Mouse (Mus musculus) forebrain, embryonic 10.5 days (tissue): ENCODE results near the gene Rnf157. TPM values are rescaled to one million over a fixed set of nuclear protein-coding genes. Genes with fewer than 3 reads are reported as not detected.
A peak's percentile ranks its signal among the peaks of the same experiment; 100 is the strongest.
"Not testable (repeated sequence)": the region's sequence is repeated elsewhere in the genome, so short reads cannot be mapped to it uniquely, and the experiment has no call there.

ENCODE experiments used
- DNase-seq: peaks from one replicate; pipeline ENCODE4 v3.0.0-alpha.2; 2017; ENCODE audit warnings: low spot score; ENCODE audit errors: extremely low spot score
- H3K27ac ChIP-seq: fragments of 300-500 bp; sonication (generic); 2 replicates; pipeline ENCODE4 v1.5.1; 2016; ENCODE audit warnings: mild to moderate bottlenecking
- H3K27me3 ChIP-seq: fragments of 300-500 bp; sonication (generic); 2 replicates; pipeline ENCODE4 v1.6.1; 2016; ENCODE audit warnings: mild to moderate bottlenecking; ENCODE audit not compliant: poor library complexity, severe bottlenecking
- H3K36me3 ChIP-seq: fragments of 300-500 bp; sonication (generic); replicated peaks from 2 replicates; pipeline ENCODE4 v1.6.1; 2016; ENCODE audit warnings: mild to moderate bottlenecking, moderate library complexity
- H3K4me1 ChIP-seq: fragments of 300-500 bp; sonication (generic); 2 replicates; pipeline ENCODE4 v1.6.1; 2016
- H3K4me3 ChIP-seq: fragments of 300-500 bp; sonication (generic); 2 replicates; pipeline ENCODE4 v1.5.1; 2016; ENCODE audit warnings: mild to moderate bottlenecking, moderate library complexity
- H3K9me3 ChIP-seq: fragments of 300-500 bp; sonication (generic); 2 replicates; pipeline ENCODE4 v1.6.1; 2016; ENCODE audit warnings: mild to moderate bottlenecking, moderate library complexity
- WGBS: fragments of 180-500 bp; shearing (Covaris S2); methylation state at CpG from one replicate; pipeline ENCODE4 v1.1.7; 2016; 5-methylcytosine and 5-hydroxymethylcytosine counted together
- polyA plus RNA-seq: library from polyadenylated mRNA; unstranded; fragments of >200 nt; fragmentation: Nextera tagmentation; extraction: Ambion mirVana; gene quantifications from 2 replicates; pipeline ENCODE4 v1.2.1, GENCODE M21; 2016

Rnf157 gene
- polyA plus RNA-seq, 1 experiment from 2014 or later: 5.7 TPM

- H3K27ac ChIP-seq: no peak overlapping the region
- peaks cover 26% of the 10 kb centered on the region for H3K36me3 ChIP-seq
- no peaks in the 10 kb centered on the region for H3K4me1 ChIP-seq
- no peak for DNase-seq
- H3K4me3 ChIP-seq: no peak overlapping the region
- H3K27me3 ChIP-seq: no peaks in the 10 kb centered on the region
- no peaks in the 10 kb centered on the region for H3K9me3 ChIP-seq
- WGBS: 78% methylated on average over 4 of the region's 4 CpGs
These were observed 12.3 kb downstream of the Rnf157 start for GRCm38 (mm10) chr11:116400560-116400959.

GRCm38 (mm10) chr11:116398348-116398677 lies 14.5 kb downstream of the Rnf157 start:
- 85% methylated on average over 11 of the region's 11 CpGs for WGBS
- H3K36me3 ChIP-seq: peaks cover 12% of the 10 kb centered on the region
- no peaks in the 10 kb centered on the region for H3K9me3 ChIP-seq
- no peak overlapping the region for H3K4me3 ChIP-seq
- no peaks in the 10 kb centered on the region for H3K27me3 ChIP-seq
- H3K27ac ChIP-seq: no peak overlapping the region
- no peak for DNase-seq
- no peaks in the 10 kb centered on the region for H3K4me1 ChIP-seq

GRCm38 (mm10) chr11:116397517-116398347 lies 15.1 kb downstream of the Rnf157 start:
- Histone ChIP-seq H3K36me3 (peaks cover 7% of the 10 kb centered on the region), H3K27ac (no peak overlapping the region), H3K4me3 (no peak overlapping the region), H3K9me3 (no peaks in the 10 kb centered on the region), H3K4me1 (no peaks in the 10 kb centered on the region), H3K27me3 (no peaks in the 10 kb centered on the region)
- 86% methylated on average over 8 of the region's 8 CpGs for WGBS
- no peak for DNase-seq

GRCm38 (mm10) chr11:116396934-116397330 lies 15.9 kb downstream of the Rnf157 start:
- no peaks in the 10 kb centered on the region for H3K9me3 ChIP-seq
- H3K4me1 ChIP-seq: no peaks in the 10 kb centered on the region
- DNase-seq: no peak
- 92% methylated on average over 3 of the region's 3 CpGs for WGBS
- H3K4me3 ChIP-seq: no peak overlapping the region
- H3K36me3 ChIP-seq: peaks cover 7% of the 10 kb centered on the region
- H3K27ac ChIP-seq: no peak overlapping the region
- no peaks in the 10 kb centered on the region for H3K27me3 ChIP-seq

- no peaks in the 10 kb centered on the region for H3K27me3 ChIP-seq
- H3K4me3 ChIP-seq: no peak overlapping the region
- peaks cover 7% of the 10 kb centered on the region for H3K36me3 ChIP-seq
- no peak for DNase-seq
- no peak overlapping the region for H3K27ac ChIP-seq
- no peaks in the 10 kb centered on the region for H3K9me3 ChIP-seq
- 93% methylated on average over 11 of the region's 11 CpGs for WGBS
- no peaks in the 10 kb centered on the region for H3K4me1 ChIP-seq
These were observed 16.4 kb downstream of the Rnf157 start for GRCm38 (mm10) chr11:116396276-116396933.

GRCm38 (mm10) chr11:116394769-116395168 lies 18.1 kb downstream of the Rnf157 start:
- no peaks in the 10 kb centered on the region for H3K27me3 ChIP-seq
- WGBS: 89% methylated on average over 4 of the region's 4 CpGs
- peaks cover 7% of the 10 kb centered on the region for H3K36me3 ChIP-seq
- H3K4me3 ChIP-seq: no peak overlapping the region
- no peak for DNase-seq
- H3K9me3 ChIP-seq: no peaks in the 10 kb centered on the region
- H3K27ac ChIP-seq: no peak overlapping the region
- H3K4me1 ChIP-seq: no peaks in the 10 kb centered on the region

- DNase-seq: peak; percentile 30
- Histone ChIP-seq H3K4me3 (peak overlapping the region; percentile 23; the same call in 1 of the 2 replicates), H3K36me3 (no peaks in the 10 kb centered on the region), H3K27ac (peak overlapping the region; percentile 27), H3K9me3 (no peaks in the 10 kb centered on the region), H3K27me3 (no peaks in the 10 kb centered on the region), H3K4me1 (peaks cover 26% of the 10 kb centered on the region)
- 66% methylated on average over 14 of the region's 14 CpGs for WGBS
These were observed 23.9 kb downstream of the Rnf157 start for GRCm38 (mm10) chr11:116388841-116389480.

- Histone ChIP-seq H3K27me3 (no peaks in the 10 kb centered on the region), H3K36me3 (no peaks in the 10 kb centered on the region), H3K9me3 (no peaks in the 10 kb centered on the region), H3K4me3 (peak overlapping the region; percentile 35), H3K4me1 (peaks cover 26% of the 10 kb centered on the region), H3K27ac (peak overlapping the region; percentile 36)
- no peak for DNase-seq
- 21% methylated on average over 16 of the region's 16 CpGs for WGBS
These were observed 25.5 kb downstream of the Rnf157 start for GRCm38 (mm10) chr11:116387086-116388071.

GRCm38 (mm10) chr11:116385999-116386398 lies 26.8 kb downstream of the Rnf157 start:
- Histone ChIP-seq H3K9me3 (no peaks in the 10 kb centered on the region), H3K27ac (no peak overlapping the region), H3K4me3 (no peak overlapping the region), H3K36me3 (no peaks in the 10 kb centered on the region), H3K4me1 (peaks cover 26% of the 10 kb centered on the region), H3K27me3 (no peaks in the 10 kb centered on the region)
- DNase-seq: no peak
- WGBS: 62% methylated on average over 5 of the region's 5 CpGs

- Histone ChIP-seq H3K9me3 (no peaks in the 10 kb centered on the region), H3K27ac (no peak overlapping the region), H3K4me1 (peaks cover 26% of the 10 kb centered on the region)
These were observed 28.7 kb downstream of the Rnf157 start for GRCm38 (mm10) chr11:116384171-116384570.

GRCm38 (mm10) chr11:116383070-116383469 lies 29.8 kb downstream of the Rnf157 start:
- H3K27ac ChIP-seq, DNase-seq, H3K9me3 ChIP-seq, H3K27me3 ChIP-seq, H3K4me3 ChIP-seq, H3K36me3 ChIP-seq: not testable (repeated sequence)
- WGBS: 96% methylated on average over 5 of the region's 5 CpGs
- H3K4me1 ChIP-seq: peaks cover 22% of the 10 kb centered on the region

More at GRCm38 (mm10) chr11:116384171-116384570, 28.7 kb downstream of the Rnf157 start:
- Histone ChIP-seq H3K4me3 (no peak overlapping the region), H3K27me3 (no peaks in the 10 kb centered on the region), H3K36me3 (no peaks in the 10 kb centered on the region)
- no peak for DNase-seq
- WGBS: 88% methylated on average over 11 of the region's 11 CpGs

- 89% methylated on average over 7 of the region's 7 CpGs for WGBS
- Histone ChIP-seq H3K36me3 (no peaks in the 10 kb centered on the region), H3K27me3 (no peaks in the 10 kb centered on the region), H3K4me3 (no peak overlapping the region), H3K27ac (no peak overlapping the region), H3K4me1 (no peaks in the 10 kb centered on the region; the same call in 1 of the 2 replicates), H3K9me3 (no peaks in the 10 kb centered on the region)
- no peak for DNase-seq
These were observed 32.1 kb downstream of the Rnf157 start for GRCm38 (mm10) chr11:116380767-116381166.
